Mouse (Mus musculus): ENCODE measurements around the gene Iqcf3.

Gene Iqcf3

DNA sequence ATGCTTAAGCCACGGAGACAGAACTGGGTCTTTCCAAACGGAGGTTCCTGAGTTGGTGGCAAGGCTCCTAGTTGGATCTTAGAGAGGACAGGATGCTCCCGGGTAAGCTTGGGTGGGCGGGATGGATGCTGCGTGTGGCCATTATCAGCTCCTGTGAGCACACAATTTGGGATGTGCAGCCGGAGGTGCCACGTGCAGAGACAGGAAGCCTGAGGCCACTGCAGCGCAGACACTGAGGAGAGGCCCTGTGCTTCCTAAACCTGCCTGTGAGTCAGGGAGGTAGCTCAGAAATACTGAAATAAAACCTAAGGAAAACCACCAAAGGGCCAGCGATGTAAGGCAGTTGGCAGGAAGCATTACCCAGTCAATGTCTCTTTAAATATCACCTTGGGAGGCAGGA lies 91.7 kb downstream of the Iqcf3 start:
- DNase-seq = no peak

DNA sequence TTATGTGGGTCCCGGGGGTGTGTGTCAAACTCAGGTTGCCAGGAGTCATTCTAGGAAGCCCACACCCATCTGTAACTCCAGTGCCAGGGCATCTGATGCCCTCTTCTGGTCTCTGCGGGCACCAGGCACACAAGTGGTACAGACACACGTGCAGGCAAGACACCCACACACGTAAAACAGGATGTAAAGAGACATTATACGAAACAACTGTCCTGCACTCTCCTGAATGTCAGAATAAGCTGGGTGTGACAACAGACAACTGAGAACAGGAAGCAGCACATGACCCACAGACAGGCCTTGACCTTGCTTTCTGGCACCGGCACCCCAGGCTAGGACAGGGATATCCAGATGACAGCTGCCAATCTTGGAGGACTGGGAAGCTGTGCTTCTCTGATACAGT lies 92.1 kb downstream of the Iqcf3 start:
- no peak for DNase-seq

DNA sequence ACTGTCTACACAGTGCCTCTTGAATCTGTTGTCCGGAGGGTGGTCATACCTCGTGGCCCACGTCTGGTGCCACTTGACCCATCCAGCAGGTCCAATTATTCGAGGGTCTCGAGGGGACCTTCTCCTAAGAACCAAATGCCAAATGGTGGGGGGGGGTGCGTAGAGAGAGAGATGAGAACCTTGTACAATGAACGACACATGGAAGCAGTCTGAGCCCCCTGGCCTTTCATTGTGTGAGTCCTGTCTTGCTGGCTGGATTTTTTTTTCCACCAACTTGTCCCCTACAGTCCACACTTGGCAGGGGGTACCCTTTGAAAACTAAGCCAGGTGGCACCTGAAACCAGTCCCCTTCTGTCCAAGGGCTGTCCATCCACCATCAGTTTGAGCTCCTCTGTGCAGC lies 93.7 kb downstream of the Iqcf3 start:
- peak; percentile 53 for DNase-seq

DNA sequence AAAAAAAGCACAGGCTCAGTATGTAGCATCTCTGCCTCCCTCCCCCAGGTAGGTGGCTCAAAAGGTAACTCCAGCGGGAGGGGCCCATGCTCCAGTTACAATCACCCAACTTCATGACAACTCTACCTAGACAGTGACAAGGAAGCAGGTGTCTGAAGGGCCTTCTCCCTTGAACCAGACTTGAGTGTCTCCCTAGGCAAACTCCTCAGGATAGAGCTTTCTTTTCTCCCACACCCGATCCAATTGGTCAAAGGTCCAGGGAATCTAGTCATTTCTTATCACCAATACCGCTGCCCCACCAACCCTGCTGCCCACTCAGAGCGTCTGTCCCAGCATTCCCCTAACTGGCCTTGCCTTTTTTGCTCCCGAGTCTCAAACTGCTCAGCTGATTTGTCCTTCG lies 94.7 kb downstream of the Iqcf3 start:
- DNase-seq = peak; percentile 54

DNA sequence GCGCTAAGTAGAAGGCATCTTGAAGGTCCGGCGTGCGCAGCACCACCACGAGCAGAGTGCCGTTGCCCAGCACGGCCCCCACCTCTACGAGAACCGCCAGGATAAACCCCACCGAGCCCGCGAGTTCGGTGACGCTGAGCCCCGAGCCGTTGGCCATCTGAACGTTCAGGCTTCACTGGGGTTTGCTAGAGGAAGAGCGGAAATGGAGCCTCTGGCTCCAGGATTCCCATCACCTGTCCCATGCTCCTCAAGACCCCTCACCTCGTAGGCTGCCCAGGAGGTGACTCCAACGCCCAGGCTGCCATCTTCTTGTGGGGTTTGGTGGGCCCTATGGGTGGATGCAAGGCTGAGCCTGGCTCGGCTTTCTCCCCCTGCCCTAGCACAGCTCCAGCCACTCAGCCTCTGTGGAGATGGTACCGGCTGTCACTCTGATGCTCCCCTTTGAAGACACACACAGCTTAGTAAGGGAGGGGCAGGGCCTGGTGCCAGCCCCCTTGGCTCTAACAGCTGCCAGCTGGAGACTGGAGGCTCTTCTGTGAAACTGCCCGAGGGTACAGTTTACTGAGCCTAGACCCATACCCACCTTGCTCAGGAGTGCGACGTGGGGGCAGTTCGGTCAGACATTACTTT lies 95.7 kb downstream of the Iqcf3 start, which contains the start of gene Gpr62:
TSS of gene Gpr62 (minus strand) at position 368 of the 630 bp plus-strand sequence.
- peak; percentile 92 for DNase-seq

DNA sequence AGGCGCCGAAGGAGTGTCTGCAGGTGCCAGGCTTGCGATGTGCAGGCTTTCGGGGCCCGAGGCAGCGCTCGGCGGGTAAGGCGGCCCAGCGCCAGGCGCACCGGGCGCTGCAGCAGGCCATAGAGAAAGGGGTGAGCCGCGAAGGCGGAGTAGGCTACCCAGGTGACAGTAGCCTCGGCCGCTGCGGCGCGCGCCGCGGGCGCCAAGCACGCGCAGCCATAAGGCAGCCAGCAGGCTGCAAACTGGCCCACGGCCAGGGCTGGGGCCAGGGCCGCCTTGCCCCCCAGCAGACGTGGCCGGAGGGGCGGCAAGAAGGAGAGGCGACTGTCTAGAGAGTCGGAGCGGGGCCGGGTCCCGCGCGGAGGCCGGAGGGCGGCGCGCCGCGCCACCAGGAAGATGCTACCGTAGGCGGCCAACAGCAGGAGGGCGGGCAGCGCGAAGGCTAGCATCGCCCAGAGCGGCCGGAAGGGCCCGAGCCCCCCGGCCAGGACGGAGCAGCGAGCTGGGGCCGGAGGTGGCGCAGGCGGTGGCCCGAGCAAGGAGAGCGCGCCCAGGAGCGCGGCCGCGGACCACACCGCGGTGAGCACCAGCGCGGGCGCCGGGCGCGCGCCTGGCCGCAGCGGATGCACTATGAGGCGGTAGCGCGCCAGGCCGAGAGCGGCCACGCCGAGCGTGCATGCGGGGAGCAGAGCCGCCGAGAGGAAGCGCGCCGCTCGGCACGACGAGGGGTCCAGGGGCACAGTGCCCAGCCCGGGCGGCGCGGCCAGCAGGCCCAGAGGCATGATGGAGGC lies 96.5 kb downstream of the Iqcf3 start:
- peak; percentile 93 for DNase-seq

DNA sequence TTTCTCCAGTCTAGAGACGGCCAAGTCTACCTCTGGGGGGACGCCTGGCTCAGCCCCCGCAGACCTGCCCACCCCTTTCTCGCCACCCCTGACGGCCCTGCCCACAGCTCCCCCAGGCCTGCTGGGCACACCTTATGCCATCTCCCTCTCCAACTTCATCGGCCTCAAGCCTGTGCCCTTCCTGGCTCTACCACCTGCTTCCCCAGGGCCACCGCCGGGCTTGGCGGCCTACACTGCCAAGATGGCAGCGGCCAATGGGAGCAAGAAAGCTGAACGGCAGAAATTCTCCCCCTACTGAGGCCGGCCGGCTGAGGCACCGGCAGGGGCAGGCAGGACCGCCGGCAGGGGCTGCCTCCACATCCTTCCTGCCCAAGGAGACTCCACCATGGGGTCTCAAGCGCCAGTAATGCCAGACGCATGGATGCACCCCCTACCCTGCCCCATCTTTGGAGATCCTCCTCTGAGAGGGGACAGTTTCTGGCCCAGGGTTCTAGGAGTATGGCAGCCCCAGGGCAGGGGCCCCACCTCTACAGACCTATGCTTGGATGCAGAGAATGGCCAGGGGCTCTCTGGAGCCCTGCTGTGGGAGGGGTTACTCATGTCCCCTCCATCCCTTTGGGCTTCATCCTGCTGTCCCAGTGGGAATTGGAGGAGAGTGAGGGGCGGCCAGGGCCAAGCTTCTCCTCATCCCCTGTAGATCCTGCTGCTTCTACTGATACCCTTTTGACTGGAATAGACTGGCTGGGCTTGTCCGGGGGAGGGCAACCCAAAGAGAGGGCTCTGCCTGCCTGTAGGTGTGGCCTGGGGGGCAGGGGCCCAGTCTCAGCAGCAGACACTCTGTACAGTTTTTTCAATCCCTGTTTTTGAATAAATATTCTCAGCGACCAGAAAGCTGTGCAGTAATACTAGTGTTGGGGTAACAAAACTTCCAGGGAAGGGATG lies 98.0 kb downstream of the Iqcf3 start:
- DNase-seq = peak; percentile 95

DNA sequence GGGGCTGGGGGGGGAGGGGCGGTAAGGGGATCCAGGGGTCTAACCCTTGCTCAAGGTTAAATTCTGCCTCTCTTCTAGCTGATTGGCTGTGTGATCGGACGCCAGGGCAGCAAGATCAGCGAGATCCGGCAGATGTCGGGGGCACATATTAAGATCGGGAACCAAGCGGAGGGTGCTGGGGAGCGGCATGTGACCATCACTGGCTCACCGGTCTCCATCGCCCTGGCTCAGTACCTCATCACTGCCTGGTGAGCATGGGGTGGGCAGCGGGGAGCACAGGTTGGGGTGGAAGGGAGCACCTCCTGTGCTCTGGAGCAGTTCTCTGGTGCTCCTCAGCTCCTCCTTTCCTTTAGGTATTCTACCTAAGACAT lies 99.0 kb downstream of the Iqcf3 start:
- DNase-seq = peak; percentile 72

DNA sequence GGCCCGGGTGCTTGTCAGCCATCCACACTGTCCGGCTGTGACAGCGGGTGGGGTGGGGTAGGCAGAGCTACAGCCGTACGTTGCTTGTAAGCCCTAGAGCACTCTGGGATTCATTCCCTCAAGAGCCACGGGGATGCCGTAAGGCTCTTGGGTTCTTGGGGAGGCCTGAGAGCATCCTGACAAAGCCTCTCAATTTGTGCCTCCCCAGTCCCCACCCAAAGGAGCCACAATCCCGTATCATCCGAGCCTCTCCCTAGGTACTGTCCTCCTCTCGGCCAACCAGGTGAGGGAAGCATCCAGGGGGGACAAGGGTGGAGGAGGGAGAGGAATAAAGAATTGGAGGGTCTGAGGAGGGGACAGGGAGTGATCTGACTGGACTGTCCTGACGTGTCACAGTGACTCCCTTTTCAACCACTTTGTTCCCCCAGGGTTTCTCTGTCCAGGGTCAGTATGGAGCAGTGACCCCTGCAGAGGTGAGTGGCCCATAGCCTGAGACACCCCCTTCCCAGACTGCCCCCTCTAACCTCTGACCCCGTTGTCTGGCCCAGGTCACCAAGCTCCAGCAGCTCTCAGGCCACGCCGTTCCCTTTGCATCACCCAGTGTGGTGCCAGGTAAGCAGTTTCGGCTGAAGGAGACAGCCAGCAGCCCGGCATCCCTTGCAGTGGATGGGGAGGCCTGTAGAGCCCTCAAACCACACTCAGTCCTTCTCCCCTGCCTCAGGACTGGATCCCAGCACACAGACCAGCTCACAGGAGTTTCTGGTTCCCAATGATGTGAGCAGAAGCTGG lies 99.6 kb downstream of the Iqcf3 start:
- DNase-seq = peak; percentile 78

DNA sequence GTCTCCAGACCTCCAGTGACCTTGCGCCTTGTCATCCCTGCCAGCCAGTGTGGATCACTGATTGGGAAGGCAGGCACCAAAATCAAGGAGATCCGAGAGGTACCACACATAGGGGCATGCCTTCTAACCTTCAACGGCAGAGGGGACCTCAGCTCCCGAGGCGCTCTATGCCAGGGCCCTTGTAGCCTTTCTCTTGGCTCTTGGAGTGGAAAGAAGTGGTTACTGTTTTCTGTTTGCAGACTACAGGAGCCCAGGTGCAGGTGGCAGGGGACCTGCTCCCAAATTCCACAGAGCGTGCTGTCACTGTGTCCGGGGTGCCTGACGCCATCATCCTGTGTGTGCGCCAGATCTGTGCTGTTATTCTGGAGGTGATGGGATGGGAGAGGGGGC lies 100.4 kb downstream of the Iqcf3 start:
- DNase-seq = peak; percentile 60

DNA sequence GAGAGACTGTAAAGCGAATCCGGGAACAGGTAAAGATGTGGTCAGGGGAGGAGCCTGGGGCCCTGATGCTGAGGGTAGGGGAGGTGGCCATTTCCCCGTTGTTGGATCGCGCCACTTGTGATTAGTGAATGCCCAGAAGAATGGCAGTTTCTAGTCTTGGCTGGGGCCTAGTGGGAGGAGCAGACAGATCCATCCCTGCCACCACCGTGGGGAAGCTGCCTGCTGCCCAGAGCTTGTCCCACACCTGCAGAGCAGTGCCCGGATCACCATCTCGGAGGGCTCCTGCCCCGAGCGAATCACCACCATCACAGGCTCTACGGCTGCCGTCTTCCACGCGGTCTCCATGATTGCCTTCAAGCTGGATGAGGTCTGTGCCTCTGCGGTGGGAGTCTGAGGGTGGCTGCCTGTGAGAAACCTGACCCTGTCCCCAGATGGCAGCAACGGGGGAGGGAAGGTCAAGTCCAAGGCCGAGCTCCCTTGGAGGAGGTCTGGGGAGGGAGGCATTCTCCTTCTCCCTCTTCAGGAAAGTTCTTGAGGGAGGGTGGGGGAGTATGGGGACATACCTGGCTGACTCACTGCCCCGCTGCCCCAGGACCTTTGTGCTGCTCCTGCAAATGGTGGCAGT lies 100.9 kb downstream of the Iqcf3 start:
- peak; percentile 88 for DNase-seq

DNA sequence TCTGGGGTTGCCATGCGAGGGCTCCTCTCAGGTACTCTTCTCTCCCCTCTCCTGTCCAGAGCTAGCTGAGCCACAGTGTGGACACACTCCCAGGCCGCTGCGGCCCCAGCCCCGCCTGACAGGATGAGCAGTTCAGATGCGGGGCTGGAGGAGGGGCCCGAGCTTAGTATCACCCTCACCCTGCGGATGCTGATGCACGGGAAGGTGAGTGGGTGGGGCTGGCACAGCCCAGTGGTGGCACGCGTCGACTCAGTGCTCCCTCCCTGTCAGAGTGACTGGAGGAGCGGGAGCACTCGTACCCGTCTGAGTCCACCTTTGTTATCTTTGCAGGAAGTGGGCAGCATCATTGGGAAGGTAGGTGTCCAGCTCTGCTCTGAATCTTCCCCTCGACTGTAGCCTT lies 101.5 kb downstream of the Iqcf3 start:
- peak; percentile 80 for DNase-seq

DNA sequence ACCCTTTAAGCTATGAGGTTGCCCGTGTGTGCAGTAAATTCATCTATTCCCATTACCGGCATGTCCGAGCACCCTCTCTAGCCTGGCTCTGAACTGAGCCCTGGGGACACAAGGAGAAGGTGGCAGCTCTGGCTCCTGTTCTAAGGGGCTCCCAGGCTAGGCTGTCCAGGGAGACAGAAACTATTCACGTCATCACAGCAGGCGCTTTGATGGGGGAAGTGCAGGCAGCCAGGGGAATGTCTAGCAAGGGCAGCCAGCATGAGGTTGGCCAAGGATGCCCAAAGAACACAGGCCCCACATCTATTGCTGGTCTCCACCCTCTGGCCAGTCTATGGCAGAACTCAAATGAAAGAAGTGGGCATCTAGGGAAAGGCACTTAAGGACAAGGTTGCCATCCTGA lies 103.5 kb downstream of the Iqcf3 start:
- DNase-seq = peak; percentile 63

DNA sequence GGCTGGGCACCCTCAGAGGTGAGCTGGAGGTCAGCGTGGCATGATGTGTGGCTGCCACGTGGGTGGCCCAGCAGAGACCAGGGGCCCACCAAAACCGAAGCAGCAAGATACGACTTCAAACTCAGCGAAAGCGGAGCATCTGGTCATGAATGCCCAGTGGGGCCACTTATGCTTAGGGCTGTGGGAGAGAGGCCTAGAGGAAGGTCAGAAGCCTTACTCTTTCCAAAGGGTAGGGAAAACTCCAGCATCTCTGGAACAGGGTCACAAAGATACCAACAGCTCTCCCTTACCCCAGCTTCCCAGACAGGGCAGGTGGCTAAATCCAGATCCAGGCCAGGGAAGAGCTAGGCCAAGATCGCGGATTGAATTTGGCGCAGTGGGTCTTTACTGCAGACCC lies 104.3 kb downstream of the Iqcf3 start:
- no peak for DNase-seq

DNA sequence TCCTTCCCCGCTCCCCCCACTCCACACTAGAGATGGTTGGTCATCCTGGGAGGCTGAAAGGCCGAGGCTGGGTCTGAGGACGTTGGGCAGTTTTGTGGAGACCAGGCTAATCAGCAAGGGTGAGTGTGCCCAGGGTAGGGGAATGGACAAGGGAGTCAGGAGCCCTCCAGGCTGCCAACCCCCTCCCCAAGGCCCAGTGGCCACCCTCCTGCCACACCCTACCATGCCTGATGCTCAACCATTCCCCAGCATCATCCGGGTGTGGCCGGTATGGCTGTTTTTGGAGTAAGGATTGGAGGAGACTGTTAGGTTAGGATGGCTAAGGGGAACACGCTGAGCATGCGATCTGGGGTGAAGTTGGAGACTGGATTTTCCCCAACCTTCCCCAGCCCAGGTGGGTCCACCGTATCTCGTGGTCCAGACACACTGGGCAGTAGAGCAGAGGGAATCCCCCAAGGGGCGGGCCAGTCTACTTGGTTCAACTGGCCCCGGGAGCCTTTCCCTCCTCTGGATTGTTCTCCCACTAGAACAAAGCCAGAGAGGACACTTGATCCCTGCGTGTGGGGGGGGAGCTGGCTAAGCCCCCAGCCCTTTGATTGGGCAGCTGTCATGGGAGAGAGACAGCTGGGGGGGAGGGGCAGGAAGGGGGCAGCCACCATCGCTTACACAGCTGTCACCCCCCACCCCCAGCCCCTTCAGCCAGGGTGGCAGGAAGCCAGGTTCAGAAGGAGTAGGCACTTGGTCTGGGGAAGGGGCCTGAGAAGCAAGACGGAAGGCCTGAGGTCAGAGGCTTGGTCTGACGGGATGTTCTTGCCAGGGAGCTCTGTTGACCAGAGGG lies 104.9 kb downstream of the Iqcf3 start:
- peak; percentile 74 for DNase-seq

DNA sequence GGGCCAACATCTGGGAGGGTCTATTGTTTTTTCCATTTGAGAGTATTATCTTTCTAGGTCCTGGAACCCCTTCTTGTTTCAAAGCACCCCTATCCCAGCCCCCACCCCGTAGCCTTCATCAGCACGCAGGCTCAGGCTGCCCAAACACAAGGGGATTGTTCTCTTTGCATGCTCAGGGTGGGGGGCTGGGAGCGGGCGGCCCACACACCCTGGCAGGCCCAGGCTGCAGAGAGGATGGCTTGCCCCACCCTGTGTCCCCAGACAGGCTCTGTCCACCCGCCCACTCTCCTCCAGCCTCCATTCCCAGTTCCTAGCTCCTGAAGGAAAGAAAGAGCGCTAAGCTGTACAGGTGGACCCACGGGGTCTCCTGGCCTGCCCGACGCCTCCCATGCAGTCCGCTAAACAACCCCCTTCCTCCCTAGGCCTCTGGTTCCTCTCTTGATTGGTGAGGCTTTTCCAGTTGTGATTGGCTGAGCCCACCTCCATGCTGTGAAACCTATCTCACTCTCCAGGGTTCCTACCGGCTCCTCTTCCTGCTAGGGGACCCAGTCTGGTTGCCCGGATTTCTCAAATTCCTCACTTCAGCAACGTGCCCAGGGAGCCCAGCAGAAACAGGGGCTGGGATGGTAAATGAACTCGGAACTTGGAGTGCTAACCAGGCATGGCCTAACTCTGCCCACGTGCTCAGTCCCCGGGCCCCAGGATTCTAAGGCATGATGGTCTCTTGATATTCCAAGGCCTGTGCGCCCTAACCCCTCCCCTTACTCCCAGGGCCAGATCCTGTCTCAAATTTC lies 106.3 kb downstream of the Iqcf3 start:
- peak; percentile 59 for DNase-seq

DNA sequence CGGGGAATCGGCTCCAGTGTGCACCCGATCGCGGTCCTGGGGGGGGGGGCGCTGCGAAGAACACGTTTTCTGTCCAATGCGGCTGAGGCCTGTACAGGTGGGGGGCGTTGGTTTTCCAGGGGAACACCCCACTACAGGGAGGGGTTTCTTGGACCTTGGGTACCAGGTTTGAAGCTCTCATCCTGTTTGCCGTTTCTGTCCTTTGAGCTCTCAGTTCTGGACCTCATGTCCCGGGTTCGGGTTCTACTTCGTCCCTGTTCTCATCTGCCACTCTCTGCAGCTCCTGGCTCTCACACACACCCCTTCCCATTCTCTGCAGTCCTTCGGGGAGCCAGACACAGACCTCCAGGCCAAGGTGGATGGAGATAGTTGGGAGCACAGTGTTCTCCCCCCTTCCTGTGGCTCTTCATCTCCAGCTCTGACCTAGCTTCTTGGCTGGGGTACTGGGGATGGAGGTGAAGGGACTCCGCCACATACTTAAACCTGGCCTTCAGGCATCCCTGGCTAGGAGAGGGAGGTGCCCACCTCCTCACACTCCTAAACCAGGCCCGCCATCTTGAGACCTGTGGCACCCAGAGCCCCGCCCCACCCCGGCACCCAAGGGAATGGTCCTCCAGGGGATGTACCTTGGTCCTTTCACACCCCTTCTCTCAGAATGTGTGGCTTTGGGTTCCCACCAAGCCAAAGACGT lies 107.2 kb downstream of the Iqcf3 start:
- peak; percentile 78 for DNase-seq

DNA sequence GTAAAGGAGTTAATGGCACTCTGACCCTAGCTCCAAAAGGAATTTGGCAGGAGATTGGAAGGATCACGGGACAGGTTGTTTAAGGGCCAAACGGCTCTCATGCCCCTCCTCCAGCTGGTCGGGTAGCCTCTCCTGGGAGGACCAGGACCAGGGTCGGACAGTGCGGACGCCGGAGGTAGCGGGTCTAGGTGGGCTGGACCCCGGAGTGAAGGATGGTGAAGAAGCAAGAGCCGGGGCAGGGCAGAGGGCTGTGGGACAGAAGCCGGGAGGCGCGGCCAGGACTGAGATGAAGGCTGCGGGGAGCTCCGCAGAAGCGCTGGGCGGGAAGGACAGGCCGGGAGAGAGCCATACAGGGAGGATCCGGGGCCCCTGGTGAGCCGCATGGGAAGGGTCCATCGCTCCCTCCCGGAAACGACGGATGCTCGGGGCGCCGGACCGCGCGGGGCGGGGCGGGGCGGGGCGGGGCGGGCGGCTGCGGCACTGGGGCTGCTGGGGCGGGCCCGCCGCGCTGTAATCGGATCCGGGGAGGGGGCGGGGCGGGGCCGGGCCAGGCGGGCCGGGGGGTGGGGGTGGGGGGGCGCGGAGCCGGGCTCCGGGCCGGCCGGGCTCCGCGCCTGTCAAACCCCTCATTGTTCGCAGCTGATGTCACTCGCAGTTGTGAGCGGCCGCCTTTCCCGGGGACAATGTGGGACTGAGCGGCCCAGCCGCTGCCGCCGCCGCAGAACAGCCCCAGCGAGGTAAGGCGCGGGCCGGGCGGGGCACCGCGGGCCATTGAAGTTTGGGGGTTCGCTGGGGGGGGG lies 108.0 kb downstream of the Iqcf3 start, which contains the start of gene Pcbp4:
TSS of gene Pcbp4 (plus strand) at position 21 of the 800 bp plus-strand sequence.
- DNase-seq = peak; percentile 85

All from cerebellum, adult 11-12 months (tissue).